Mouse (Mus musculus) gastrocnemius, adult 8-10 months (tissue): Measurements from ENCODE around the gene Ggact. TPM values are rescaled to one million over a fixed set of nuclear protein-coding genes. Genes with fewer than 3 reads are reported as not detected.

Source experiments
- DNase-seq, 2 experiments: peaks; one replicate each; pipeline ENCODE4 v3.0.0; 2022; ENCODE audit warnings: low spot score in 2 of 2
- total RNA-seq, 4 experiments: library from RNA; stranded (reverse); gene quantifications; 2 replicates each; pipeline ENCODE4 v1.2.4; 2022

The Ggact gene
- 10 to 100 TPM; 14.8 to 23.4 (median 18.3) TPM for total RNA-seq

- no peak for DNase-seq
These were observed at the start of gene Ggact for GRCm38 (mm10) chr14:122913657-122914056. Gene Ggact (minus strand): TSS chr14:122913757.

GRCm38 (mm10) chr14:122957941-122958340 lies 44.4 kb upstream of the Ggact start:
- peak; percentile 10 to 19 for DNase-seq

DNA sequence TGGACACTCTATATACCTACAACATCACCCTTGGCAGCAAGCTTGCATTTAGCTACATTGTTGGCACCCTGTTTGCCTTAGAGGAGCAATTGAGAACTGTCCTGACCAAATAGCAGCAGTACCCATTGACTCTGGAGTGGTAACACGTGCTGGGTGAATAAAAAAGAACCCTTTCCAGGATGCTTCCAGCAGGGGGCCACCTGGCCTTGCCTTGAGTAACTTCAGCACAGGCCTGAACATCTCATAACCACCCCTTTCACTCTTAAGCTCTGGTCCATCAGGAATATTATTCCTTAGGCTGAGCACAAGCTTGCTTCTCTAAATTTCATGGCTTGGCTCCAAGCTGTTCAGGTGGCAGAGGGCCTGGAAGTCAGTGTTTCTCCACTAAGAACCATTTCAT lies 39.8 kb upstream of the Ggact start:
- DNase-seq = no peak

DNA sequence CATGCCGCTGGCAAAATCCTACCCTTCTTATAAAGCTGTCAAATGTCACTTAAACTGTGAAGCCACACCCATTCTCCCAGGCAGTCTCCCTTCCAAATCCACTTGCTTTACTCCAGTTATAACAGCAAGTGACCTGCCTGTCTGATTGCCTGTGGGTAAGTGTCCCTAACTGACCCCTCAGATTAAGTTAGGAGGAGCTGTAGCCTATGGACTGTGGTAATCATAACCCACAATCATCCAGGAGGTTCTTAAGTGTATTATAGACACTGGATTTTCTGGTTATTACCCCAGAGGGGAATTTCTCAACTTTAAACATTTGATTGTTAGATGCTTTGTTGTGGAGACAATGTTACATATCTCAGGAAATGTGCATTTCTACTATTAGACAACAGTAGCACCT lies 39.0 kb upstream of the Ggact start:
- DNase-seq = no peak

- DNase-seq = no peak
These were observed 38.3 kb upstream of the Ggact start for GRCm38 (mm10) chr14:122951676-122952445.

DNA sequence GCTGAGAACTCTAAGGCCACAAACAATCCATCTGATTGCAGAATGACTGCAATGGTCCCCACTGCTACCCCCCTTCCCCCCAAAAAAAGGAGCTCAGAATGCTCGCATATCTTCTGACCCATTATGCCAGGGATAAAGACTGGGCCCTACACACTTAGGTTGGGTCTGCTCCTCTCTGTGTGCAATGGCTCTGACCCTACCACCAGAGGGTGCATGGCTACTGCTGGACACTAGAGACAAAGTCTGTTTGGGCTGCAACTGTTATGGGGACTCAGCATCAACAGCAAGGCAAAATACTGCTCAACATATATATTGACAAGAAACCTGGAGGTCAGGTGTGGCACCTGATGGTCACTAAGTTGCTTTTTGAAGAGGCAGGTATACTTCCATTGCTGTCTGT lies 37.4 kb upstream of the Ggact start:
- no peak for DNase-seq

- DNase-seq = no peak
These were observed 29.9 kb upstream of the Ggact start for GRCm38 (mm10) chr14:122943475-122943853.

- DNase-seq = no peak
These were observed 29.4 kb upstream of the Ggact start for GRCm38 (mm10) chr14:122942757-122943474.

- no peak for DNase-seq
These were observed 22.9 kb upstream of the Ggact start for GRCm38 (mm10) chr14:122936460-122936859.

DNA sequence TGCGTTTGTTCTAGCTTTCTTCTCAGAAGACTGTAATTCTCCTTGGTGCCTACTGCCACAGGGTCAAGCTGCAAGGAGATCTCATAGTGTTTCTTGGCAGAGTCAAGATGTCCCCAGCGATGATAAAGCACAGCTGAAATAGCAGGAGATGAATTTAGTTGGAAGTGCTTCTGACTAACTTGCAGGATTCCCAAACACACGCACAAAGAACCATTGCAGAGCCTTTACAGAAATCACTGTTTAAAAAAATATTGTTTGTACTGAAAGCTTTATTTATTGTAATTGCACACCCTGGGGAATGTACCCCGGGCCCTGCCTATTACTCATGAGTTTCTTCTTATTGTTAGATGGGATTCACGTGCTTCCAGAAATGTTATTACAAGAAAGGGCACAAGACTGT lies 6.5 kb upstream of the Ggact start:
- no peak for DNase-seq

DNA sequence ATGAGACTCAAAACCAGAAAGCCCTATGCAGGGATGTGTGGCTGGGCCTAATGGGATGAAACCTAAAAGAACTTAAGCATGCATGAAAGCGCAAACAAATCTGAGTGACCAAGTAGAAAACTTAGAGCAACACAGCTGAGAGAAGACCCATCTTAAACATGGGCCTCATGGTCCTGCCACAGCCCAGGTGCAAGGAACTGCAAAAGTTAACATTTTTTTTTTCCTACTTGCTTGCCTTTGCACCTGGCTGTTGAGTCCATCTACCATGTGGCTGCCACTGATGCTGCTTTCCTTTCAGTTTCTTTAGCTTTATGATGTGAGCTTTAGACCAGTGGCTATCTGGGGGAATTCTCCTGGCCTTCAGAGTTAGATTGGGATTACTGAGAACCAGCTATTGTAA lies 4.1 kb upstream of the Ggact start:
- DNase-seq = no peak

GRCm38 (mm10) chr14:122912812-122913498 lies 602 bp downstream of the Ggact start:
- DNase-seq = peak; percentile 37 to 53

DNA sequence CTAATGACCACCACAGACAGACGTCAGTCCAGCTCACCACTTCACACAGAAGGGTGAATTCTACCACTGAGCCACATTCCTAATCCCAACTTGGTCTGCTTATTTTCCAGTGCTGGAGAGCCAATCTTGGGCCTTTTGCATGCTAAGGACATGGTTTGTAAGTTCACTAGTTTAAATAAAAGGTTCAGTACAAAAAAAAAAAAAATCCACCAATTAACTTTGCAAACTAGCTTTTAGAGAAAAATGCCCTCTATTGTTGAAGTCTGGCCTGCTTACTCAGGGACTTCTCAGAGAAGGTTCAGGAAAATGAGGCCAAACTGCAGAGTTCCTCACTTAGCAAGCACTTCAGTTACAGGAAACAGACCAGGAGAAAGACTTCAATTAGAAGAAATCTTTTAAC lies 1.4 kb downstream of the Ggact start:
- DNase-seq = no peak

DNA sequence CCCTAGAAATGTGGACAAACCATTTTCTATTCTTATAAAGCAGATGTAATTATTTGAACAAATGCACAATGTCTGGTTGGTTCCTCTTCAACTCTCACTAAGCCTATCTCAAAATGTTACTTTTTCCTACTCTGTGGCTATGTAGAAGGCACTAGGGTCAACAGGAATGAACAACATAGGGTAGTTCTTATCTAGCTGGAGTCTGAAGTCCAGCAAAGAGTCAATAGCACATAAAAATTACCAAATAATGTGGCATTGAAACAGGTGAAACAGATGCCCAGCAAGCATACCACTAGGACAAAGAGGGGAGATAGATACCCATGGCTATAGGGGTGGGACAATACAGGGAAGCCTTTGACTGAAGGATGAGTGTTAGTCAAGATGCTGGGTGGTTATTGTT lies 2.3 kb downstream of the Ggact start:
- DNase-seq = no peak

- no peak for DNase-seq
These were observed 4.0 kb downstream of the Ggact start for GRCm38 (mm10) chr14:122909368-122910091.

- no peak for DNase-seq
These were observed 5.5 kb downstream of the Ggact start for GRCm38 (mm10) chr14:122908075-122908474.

- no peak for DNase-seq
These were observed 8.6 kb downstream of the Ggact start for GRCm38 (mm10) chr14:122905007-122905406.

- DNase-seq = no peak
These were observed 9.6 kb downstream of the Ggact start for GRCm38 (mm10) chr14:122903923-122904351.

DNA sequence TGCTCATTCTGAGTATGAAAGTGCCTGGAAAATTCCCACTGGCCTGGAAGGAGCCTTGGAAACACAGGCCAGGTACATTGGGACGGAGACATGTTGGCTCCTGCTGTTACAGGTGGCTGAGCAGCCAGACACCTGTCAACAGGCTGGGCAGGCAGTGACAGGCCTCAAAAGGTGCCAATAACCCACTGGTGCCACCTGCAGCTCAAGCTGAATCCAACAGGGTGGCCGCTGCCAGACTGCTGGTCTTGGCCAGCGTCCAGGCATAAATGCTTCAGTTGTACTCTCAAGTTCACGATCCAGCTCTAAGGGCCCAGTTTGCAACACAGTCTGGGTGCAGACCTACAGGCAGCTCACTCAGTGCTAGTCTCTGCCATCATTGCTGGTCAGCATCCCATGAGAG lies 10.7 kb downstream of the Ggact start:
- peak; percentile 68 to 75 for DNase-seq

DNA sequence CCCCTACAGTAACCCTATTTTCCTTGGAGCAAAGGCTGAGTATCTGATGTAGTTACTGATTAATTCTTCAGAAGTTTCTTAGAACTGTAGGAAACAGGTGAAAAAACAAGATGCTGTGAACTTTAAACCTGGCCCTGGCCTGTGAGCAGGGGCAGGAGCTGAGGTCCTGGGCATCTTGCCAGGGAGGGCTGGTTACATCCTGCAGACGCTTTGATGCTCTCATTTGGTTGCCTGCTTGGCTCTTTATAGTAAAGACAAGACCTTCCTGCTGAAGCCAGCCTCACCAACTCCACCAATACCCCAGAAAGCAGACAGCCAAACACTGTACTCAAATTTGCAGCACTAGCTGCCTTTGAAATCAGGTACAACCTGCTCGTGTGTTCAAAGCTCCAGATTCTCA lies 11.4 kb downstream of the Ggact start:
- DNase-seq = no peak

DNA sequence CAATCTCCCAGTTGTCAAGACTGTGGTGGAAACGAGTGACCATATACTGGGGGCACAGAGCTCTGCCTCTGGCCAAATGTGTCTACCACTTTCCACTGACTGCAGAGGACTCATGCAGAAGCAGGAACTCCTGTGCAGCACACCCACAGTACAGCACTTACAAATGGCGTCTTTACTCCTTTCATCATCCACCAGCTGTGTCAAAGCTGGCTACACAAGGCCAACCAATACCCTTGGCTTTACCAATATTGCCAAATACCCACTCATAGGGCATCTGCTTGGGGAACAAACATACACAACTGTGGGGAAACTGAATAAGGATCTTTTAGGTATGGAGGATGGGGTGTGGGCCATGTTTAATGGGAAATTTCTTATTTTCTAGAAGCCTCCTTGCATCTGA lies 11.8 kb downstream of the Ggact start:
- DNase-seq = no peak

DNA sequence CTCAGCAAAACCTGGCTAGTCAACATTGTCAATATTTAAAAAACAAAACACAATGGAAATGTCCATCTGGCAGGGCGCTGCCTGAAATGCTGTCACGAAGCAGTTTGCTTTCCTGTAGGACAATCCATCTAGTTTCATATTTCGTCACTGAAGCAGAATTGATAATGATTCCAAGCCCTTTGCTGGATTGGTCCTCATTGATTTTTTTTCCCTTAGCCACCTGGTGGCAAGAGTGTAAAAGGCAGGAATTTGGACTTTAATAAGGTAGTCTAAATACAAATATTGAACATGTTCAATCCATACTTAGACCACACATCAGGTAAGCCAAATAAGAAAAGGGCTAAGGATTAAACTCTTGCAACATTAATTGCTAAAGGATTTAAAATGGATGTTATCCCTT lies 12.4 kb downstream of the Ggact start:
- DNase-seq = no peak
